Mouse (Mus musculus) right cerebral cortex, postnatal 25 days (tissue): ENCODE results near the gene Nup107.
"Not testable (repeated sequence)": the region's sequence is repeated elsewhere in the genome, so short reads cannot be mapped to it uniquely, and the experiment has no call there.

Experiments
- DNase-seq: peaks from one replicate; pipeline ENCODE4 v3.0.0; 2022

Nup107 gene

GRCm38 (mm10) chr10:117732962-117733592 lies 59.4 kb downstream of the Nup107 start:
- no peak for DNase-seq

DNA sequence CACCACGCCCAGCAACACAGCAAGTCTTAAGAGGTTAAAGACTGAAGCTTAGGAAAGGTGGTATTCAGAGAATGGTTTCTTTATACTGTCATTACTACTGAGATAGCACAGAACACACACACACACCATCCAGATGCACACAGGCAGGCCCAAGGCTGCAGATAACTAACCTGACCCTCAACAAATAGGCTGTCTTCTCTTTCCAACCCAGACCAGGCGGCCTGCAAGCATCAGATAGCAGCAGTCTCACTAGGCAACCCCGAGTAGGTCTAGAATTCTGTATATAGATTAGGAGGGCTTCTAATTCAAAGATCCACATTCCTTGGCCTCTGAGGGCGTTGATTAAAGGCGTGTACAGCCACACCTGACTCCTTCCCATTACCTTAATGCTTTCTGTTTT lies 60.3 kb downstream of the Nup107 start:
- DNase-seq = no peak

DNA sequence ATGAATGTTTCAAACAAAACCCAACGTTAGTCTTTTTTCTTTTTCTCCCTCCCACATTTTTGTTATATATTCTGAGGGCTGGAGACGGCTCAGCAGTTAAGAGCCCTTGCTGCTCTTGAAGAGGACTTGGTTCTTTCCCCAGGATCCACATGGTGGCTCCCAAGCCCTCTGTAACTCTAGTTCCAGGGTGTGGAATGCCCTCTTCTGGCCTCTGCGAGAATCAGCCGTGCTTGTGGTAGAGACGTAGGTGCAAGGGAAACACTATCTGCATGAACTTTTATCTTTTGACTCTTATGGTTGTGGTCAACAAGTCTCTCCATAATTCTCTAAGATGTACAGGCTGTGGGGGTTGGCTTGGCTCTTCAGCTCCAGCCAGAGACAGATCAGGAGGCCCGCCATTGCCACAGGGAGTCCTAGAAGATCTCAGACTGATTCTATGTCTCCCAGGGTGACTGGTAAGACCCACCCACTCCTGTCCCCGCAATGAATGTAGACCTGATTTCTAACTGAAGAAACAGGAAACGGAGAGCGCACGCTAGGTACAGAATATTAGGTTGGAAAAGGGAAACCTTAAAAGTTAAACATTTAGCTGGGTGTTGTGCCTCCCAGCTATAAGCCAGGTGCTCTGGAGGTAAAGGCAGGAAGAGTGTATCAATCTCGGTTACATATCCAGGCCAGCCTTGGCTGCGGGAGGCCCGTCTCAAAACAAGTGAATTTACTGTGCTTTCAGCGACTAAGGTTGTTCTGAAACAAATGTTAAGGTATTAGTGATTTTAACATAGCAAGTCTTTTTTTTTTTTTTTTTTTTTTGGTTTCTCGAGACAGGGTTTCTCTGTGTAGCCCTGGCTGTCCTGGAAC lies 61.0 kb downstream of the Nup107 start:
- DNase-seq = peak; percentile 14

DNA sequence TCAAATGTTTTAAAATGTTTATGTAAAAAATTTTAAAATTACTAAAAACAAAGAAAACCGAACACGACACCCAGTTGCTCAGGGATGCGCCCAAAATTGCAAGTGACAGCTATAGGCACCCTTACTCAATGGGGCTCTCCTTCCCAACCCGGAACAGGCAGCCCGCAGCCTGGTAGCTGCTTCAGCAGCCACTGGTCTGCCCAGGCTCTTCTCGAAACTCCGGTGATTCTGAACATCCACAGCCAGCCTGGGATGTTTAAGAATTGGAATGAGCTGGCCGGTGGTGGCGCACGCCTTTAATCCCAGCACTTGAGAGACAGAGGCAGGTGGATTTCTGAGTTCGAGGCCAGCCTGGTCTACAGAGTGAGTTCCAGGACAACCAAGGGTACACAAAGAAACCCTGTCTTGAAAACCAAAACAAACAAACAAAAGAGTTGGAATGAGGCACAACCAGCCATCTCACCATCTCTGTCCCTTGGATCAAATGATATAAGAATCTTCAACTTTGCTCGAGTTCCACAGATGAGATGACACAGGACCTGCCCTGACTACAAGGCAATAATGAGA lies 61.8 kb downstream of the Nup107 start:
- DNase-seq = no peak

DNA sequence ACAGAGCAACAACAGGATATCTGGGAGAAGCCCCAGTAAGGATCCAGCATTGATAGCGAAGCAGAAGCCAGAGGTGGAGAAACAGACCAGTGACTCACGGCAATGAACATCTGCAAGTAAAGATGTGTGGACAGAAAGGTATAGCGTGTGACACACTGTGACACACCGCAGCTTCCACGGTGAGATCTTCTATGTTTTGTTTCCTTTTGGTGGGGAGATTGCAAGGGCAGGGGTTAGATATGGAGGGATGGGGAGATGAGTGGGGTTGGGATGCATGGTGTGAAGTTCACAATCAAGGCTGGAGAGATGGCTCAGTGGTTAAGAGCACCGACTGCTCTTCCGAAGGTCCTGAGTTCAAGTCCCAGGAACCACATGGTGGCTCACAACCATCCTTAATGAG lies 62.4 kb downstream of the Nup107 start:
- no peak for DNase-seq

DNA sequence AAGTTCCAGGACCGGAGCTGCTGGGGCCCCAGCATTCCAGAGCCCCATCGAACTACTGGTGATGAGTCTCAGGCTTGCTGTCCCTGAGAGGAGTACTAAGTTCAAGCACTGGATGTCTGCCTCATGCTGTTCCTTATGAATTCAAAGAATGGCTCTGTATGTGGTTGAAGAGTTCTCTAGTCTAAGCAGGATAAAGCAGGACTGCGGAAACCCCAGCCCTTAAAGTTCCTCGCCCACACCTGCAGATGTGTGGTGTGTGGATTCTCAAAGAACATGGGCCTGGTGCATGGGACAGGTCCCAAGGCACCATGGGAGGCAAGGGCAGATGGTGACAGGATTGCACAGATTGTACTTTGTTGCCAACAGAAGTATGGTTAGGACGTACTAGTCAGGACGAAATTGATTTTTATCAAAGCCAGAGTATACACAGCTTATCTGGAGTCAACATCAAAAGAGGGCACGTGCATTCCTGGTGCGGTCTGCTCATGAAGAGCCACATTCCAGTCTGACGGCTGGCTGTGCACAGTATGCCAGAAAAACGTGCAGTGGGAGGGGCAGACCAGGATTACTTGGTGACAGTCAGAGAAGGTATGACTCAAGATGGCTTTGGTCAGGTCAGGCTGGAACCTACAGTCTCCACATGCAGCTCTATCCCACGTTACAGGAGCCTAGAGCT lies 63.2 kb downstream of the Nup107 start:
- no peak for DNase-seq

DNA sequence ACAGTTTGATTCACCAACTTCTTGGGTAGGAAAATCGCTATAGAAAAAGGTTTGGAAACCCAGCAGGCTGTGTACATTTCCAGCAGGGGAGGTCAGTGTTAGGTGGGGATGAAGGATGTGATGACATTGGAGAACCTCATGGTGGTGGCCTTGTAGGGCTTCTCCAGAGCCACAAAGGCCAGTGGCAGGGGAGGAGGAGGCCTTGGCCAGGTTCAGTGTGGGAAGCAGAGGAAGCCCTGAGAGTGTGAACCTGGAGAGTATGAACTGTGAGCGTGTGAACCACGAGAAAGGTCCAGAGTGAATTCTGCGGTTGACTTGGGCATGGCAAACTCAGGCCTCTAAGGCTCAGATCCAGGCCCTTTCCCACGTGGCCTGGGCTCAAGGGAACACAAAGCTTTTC lies 63.9 kb downstream of the Nup107 start:
- DNase-seq = no peak

- no peak for DNase-seq
These were observed 64.9 kb downstream of the Nup107 start for GRCm38 (mm10) chr10:117727518-117728110.

DNA sequence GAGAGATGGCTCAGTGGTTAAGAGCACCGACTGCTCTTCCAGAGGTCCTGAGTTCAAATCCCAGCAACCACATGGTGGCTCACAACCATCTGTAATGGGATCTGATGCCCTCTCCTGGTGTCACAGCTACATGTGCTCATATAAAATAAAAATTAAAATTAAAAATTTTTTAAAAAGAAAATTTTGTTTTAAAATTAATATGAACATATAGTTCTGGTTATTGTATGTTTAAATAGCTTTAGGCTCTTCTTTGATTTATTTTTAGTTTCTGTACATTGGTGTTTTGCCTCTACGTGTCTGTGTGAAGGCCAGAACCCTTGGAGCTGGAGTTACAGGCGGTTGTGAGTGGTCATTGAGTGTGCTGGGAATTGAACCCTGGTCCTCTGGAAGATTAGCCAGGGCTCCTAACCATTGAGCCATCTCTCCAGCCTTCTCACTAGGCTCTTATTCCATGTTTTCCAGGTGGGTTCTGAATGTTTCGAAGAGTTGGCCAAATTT lies 65.6 kb downstream of the Nup107 start:
- DNase-seq = no peak

DNA sequence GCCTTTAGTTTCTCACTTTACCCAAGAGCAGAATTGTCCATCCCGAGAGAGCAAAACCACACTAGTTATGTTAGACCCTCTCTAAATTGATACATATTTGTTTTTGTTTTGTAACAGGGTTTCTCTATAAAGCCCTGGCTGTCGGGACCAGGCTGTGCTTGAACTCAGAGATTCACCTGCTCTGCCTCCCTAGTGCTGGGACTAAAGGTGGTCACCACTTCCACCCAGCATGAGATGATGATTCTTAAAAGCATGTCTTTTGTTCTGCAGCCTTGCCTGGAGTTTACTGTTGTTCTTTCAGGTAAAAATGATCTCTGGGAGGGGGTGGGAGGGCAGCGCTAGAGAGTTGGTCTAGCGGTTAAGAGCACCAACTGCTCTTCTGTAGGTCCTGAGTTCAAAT lies 66.2 kb downstream of the Nup107 start:
- DNase-seq = no peak

DNA sequence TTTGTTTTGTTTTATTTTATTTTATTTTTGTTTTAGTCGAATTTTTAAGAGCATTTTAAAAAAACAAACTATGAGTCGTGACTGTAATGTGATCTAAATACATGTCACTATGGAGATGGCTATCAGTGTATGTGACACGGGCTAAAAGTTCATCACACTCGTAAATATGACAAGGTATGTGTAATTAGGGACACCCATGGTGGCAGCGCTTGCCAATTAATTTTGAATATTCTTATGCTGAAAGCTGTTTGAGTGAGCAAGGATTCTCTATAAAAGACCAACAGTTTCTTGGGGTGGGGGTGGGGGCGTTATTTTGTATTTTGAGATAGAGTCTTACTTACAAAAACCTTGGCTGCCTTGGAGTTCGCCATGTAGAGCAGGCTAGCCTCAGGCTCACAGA lies 66.8 kb downstream of the Nup107 start:
- no peak for DNase-seq

GRCm38 (mm10) chr10:117724804-117725361 lies 67.6 kb downstream of the Nup107 start:
- DNase-seq = no peak

GRCm38 (mm10) chr10:117724136-117724718 lies 68.3 kb downstream of the Nup107 start:
- no peak for DNase-seq

GRCm38 (mm10) chr10:117718161-117719119 lies 74.1 kb downstream of the Nup107 start:
- DNase-seq = no peak

- no peak for DNase-seq
These were observed 74.9 kb downstream of the Nup107 start for GRCm38 (mm10) chr10:117717583-117717982.

DNA sequence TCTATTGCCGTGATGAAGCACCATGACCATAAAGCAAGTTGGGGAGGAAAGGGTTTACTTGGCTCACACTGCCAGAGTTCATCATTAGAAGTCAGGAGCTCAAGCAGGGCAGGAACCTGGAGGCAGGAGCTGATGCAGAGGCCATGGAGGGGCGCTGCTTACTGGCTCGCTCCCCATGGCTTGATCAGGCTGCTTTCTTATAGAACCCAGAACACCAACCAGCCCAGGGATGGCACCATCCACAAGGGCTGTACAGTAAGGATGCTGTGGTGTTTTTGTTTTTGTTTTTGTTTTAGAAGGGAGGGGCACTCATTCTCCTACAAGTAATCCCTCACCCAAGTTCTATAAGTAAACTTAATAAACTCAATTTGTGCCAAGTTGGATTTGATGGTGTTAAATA lies 75.8 kb downstream of the Nup107 start:
- DNase-seq = no peak

GRCm38 (mm10) chr10:117715654-117716053 lies 76.9 kb downstream of the Nup107 start:
- DNase-seq = not testable (repeated sequence)

DNA sequence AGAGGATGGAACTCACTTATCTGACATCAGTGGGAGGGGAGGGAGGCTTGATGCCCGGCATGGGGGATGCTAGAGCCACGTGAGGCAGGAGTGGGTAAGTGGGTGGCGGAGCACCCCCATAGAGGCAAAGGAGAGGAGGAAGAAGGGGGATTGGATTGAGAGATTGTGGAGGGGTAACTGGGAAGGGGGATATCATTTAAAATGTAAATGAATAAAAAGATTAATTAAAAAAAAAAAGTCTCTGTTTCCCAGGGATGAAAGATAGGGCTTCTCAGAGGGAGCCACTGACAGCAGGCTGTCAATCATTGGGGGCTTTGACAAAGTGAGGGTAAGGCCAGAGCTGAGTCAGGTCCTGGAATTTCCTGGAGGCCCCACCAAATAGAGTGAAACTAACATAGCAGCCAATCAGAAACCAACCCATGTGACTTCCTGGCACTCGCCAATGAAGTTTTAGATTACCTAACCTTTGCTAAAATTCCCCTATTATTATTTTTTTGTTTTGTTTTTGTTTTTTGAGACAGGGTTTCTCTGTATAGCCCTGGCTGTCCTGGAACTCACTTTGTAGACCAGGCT lies 77.5 kb downstream of the Nup107 start:
- DNase-seq = no peak

DNA sequence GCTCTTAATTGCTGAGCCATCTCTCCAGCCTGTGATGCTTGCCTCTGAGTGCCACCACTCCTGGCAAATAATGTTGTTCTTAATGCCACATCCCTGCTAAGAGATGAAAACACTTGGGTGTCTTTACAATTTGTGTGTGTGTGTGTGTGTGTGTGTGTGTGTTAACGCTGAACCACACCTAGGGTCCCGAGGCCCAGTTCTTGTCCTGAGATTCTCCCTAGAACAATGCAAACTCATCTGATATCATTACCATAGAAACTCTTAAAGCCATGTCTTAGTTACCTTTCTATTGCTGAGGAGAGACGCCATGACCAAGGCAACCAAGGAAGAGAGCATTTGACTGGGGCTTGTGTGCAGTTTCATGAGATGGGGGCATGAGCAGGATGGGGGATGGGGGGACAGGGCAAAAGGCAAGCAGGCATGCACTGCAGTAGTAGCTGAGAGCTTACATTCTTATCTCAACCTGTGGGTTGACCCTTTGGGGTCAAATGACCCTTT lies 78.4 kb downstream of the Nup107 start:
- DNase-seq = no peak

- no peak for DNase-seq
These were observed 79.0 kb downstream of the Nup107 start for GRCm38 (mm10) chr10:117713466-117713865.
